Mouse (Mus musculus) cerebellum, adult 11-12 months (tissue): Measurements from ENCODE around the gene Gnl3l.
A peak's percentile ranks its signal among the peaks of the same experiment; 100 is the strongest.

Source experiments
- DNase-seq: peaks from one replicate; pipeline ENCODE4 v3.0.0; 2022

Gnl3l gene

GRCm38 (mm10) chrX:150956522-150957300, 60.4 kb downstream of the Gnl3l start:
- peak; percentile 8 for DNase-seq

DNA sequence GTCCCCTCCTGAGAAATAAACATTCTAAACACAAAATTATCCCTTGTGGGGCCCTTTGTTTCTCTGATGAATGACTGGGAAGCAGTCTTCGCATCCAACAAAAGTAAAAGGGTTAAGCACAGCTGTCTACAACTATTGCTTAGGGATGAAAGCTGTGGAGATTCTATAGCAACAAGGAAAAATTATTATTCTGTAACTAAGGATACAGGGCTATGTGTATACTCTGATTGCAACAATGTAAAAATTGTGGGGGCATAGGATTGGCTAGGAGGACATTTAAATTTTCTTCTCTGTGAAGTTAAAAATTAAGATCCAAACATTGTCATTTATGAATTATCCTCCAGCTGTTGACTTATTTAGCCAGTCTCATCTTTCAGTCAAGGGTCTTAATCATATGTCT, 61.1 kb downstream of the Gnl3l start:
- DNase-seq = no peak

DNA sequence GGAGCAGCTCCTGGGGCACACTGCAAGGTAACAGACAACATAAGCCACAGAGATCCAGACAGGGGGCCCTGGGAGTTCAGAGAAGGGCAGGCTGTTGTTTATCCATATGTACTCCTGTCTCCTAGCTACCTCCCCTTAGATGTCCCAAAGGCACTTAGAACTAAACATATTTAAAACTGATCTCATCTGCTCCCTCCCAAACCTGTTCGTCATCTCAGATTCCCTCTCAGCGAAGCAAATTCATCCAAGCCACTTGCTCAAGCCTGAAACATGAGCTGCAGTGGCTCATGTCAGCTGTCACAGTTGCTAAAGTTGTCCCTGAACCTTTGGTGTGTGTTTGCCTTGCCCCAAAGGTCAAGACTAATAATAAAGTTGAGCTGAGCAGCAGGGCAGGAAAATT, 61.7 kb downstream of the Gnl3l start:
- no peak for DNase-seq

- DNase-seq = no peak
Observed at GRCm38 (mm10) chrX:150954721-150955120, 62.4 kb downstream of the Gnl3l start.
